Mouse (Mus musculus) thymus, postnatal 0 days (tissue): Measurements from ENCODE around the gene Smyd1. TPM values are rescaled to one million over a fixed set of nuclear protein-coding genes. Genes with fewer than 3 reads are reported as not detected.

Experiments used
- DNase-seq: peaks from one replicate; pipeline ENCODE4 v3.0.0-alpha.2; 2015; ENCODE audit warnings: low spot score
- polyA plus RNA-seq: library from polyadenylated mRNA; unstranded; fragments of >200 nt; fragmentation: Nextera tagmentation; extraction: Ambion mirVana; gene quantifications from 2 replicates; pipeline ENCODE4 v1.2.1, GENCODE M21; 2015

The Smyd1 gene
- 2.3 and 3.7 TPM in 2 replicates for polyA plus RNA-seq

GRCm38 (mm10) chr6:71321826-71322283 is at the start of gene Smyd1:
Smyd1 (minus strand) TSS chr6:71322233.
- no peak for DNase-seq

DNA sequence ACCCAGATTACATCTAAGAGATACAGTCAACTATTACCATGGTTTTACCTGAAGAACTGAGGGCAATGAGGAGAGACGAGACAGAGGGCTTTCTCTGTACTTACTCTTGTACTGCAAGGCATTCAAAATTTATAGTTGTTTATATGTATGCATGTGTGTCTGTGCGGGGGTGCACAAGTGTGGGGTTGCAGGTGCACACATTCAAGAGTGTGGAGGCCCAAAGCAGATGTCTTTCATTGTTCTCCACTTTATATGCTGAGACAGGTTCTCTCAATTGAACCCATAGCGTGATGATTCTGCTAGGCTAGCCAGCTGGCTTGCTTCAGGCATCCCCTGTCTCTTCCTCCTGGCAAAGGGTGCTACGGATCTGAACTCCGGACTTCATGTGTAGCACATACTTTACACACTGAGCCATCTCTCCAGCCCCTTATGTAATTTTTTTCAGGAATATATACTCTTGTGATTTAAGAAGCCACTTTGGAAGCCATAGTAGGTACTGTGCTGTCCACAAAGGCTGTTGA is 49.1 kb upstream of the Smyd1 start:
- peak; percentile 85 for DNase-seq

DNA sequence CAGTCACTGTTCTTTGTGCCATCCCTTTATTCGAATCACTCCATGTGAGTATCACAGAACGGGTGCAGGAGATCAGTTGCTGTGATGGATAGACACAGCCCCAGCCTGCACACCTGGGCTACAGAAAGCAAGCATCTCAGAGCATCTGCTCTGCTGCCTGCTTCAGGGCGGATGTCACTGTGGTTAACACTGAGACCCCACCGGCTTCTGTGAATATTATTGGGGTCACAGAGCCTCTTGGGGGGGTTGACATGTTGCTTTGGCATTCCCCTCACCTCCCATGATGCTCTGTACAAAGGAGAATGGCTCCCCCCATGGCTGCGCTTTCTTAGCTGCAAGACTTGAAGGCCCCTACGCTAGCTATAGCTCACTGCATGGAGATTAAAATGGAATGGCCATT is 47.4 kb upstream of the Smyd1 start:
- DNase-seq: peak; percentile 96

DNA sequence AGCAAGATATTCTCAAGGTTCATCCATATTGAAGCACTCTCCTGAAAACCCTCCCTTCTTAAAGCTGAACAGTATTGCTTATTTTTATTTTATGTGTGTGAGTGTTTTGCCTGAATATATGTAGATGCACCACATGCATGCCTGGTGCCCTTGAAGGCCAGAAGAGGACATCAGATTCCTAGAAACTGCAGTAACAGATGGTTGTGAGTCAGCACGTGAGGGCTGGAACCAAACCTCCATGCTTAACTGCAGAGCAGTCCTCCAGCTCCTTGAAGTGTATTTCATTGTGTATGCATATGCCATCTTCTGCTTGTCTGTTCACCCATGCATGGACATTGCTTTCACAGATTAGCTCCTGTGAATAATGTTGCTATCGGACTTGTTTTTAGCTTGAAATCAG is 42.0 kb upstream of the Smyd1 start:
- DNase-seq: no peak

DNA sequence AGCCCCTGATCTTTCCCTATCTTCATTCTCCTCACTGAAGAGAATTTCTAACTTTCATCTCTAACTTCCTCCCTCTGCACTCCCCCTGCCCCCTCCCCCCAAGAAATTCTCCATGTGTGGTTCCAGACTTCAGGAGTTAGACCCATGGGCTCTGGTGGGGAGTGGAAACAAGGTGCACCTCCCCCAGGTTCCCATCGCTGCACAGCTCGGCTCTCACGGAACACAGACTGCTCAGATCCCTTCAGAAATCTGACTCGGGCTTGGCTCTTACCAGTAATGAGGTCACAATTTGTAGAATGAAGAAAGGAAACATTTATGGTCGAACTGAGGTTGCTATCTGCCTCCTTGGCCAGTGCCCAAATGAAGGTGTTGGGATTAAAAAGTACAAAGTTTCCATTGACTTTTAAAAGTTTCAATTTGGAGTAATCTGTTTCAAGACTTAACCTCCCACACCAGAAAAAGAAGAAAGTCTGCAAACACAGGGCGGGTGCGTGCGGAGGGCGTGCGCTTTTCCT is 39.2 kb upstream of the Smyd1 start:
- no peak for DNase-seq

DNA sequence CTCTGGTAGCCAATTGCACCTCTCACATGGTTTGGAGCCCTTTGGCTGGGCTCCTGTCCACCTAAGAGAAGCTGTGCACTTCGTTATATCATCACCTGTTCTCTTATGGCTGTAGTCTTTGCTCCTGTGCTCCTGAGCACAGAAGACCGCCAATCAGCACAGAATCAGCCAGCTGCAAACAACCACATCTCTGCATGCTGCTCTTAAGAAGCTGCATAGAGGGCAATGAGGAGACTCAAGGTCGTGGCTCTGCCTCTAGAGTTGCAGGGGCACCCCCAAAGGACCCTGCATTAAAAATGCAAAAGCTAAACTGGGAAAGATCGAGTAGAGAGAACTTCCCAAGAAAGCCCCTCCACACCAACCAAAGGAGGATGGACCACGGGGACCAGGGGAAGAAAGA is 38.7 kb upstream of the Smyd1 start:
- DNase-seq: peak; percentile 83

DNA sequence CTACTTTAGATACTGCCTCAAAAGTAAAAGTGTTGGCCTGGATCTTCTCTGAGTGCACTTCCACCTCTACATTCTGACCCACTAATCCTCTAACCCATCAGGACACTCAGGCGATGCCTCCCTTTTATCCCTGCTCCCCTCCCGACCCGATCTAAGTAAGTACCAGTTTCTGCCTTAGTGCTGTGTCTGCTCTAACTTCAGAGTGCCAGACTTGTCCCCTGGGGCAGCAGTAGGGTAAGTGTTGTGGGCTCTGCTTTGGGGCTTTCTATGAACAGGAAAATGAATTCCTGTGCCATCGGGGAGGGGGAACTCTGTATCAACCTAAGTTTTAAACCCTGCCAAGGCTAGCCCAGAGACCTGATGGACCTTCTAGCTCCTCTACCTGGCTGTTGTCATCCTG is 38.2 kb upstream of the Smyd1 start:
- no peak for DNase-seq

DNA sequence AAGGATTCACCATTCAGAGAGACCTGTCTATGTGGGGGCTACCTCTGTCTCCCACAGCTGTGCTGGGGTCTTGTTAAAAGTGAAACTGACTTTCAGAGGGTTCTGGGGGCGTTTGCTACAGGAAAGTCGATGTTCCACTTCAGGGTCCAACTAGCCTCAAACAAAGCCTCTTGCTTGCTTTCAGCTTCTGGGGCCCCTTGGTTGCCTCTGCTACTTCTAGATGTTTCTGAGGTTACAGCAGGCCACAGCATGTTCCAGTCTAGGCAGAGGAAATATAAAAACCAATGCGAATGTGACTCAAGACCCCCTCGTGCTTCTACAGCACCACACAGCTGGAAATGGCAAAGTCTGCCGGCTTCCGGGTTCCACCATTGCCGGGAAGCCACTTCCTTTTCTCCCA is 35.5 kb upstream of the Smyd1 start:
- peak; percentile 77 for DNase-seq

DNA sequence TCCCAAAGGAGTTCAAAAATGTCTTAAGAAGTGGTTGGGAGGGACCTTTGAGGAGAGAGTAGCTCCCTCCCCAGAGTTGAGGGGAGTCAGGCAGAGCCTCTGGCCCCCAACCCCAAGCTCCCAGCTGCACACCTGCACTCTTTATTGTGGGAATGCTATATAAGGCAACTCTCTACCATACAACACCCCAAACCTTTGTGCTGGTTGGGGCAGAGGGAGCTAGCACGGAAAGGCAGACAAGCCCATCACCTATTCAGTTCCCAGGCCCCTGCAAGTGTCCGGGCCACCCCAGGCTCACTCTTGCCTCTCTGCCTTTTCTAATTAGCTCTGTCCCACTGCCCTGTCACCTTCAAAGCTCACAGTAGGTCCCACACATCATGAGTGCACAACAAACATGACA is 31.7 kb upstream of the Smyd1 start:
- peak; percentile 85 for DNase-seq

DNA sequence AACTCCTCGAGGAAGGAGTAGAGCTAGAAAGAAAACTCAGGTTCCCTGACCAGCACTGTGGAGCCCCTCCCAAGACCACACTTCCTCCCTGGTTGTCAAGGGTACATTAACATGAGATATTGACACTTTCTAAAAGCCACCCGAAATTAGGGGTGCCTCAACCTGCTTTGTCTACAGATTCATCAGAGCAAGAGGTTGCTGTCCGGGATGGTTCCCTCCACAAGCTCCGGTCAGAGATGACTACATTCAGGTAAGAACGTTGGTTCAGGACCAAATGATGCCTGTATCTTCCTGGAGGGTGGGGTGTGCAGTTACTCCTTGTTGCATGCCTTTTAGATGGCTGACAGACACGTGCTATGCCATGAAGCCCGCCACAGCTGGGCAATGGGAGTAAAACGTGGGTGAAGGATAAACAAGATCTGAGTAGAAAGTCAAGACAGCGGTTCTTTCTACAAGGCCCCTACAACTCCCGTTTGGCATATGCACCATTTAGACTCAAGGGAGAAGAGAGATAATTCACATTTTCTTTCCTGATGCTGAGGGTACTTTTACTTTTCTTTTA is 30.9 kb upstream of the Smyd1 start:
- DNase-seq: peak; percentile 52

DNA sequence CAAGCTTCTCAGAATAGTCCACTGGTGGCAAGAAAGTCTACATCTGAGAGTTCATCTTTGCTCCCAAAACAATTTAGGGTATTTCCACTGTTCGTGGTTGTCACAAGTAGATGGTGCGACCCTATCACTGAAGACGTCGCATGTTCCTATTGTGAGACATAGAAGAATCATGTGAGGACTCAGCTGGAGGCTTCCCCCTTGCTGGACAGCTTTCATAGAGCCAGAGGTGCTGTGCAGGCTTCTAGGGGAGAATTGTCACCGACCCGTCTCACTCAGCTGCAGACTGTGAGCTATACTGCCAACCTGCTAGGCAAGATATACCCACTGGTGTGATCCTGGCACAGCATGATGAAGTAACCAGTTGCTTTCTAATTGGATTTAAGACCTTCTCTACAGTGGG is 30.2 kb upstream of the Smyd1 start:
- peak; percentile 45 for DNase-seq

DNA sequence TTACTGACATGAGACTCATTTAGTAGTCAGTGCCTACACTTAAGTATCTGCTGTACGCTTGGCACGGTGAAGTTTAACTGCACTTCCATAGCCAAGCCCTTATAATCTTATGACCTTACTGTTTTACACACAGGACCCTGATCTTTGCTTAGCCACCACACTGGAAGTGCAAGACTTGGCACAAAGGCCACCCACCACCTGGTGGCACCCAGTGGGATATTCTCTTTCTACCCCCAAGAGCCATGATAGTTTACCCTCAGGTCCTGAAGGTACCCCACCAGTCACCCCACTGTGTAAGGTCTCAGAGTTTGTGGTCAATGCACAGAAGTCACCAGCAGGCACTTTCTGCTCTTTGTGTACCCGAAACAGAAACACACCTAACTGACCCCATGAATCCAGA is 29.2 kb upstream of the Smyd1 start:
- DNase-seq: peak; percentile 75

GRCm38 (mm10) chr6:71348006-71348405 is 26.0 kb upstream of the Smyd1 start:
- peak; percentile 28 for DNase-seq

DNA sequence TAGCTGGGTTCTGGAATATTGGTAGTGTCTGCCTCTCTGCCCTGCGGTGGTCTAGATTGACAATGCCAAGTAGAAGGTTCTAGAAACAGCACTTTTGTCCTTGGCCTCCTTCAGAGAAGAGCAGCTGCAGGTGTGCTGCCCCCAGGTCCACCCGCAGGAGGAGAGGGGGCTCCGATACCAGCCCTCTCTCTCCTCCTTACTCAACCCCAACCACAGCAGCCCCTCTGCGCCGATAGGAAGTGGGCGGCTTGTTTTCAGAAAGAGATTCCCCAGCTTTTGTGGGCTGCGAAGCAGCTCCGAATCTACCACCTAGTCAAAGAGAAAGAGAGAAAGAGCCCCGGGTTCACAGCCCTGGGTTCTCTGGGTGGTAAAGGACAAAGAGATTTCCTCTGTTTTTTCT is 19.1 kb upstream of the Smyd1 start:
- DNase-seq: peak; percentile 93

DNA sequence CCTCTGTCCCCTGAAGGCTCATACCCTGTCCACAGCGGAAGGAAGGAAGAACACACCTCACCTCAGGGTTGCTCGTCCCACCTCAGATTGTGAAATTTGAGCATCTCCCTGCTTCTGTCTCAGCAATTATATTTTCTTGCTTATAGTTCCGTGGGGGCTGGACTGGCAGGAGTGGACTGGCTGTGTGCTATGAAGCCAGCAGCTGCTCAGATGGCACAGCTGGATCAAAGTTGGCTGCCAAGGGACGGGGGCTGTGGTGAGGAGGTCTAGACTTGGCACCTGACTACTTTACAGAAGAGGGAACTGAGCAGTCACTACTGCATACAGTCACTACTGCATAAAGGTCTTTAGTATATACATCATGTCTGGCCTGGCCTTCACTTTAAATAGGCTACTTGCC is 17.3 kb upstream of the Smyd1 start:
- peak; percentile 65 for DNase-seq

- DNase-seq: no peak
Measured at GRCm38 (mm10) chr6:71338941-71339340, 16.9 kb upstream of the Smyd1 start.

DNA sequence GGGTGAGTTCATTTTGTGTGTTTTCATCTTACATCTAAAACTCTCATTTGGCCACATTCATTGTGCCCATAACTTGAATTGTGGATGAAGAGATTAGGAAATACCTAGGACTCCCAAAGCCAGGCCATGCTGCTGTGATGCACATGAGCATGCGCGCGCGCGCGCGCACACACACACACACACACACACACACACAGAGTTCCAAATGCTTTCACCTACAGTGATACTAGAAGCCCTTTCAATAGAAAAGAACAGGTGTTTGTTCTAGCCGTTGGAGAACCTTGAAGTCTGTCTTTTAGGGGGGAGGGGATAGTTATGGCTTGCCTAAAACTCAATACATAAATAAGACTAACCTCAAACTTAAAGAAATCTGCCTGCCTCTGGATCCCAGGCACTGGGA is 15.6 kb upstream of the Smyd1 start:
- peak; percentile 87 for DNase-seq

DNA sequence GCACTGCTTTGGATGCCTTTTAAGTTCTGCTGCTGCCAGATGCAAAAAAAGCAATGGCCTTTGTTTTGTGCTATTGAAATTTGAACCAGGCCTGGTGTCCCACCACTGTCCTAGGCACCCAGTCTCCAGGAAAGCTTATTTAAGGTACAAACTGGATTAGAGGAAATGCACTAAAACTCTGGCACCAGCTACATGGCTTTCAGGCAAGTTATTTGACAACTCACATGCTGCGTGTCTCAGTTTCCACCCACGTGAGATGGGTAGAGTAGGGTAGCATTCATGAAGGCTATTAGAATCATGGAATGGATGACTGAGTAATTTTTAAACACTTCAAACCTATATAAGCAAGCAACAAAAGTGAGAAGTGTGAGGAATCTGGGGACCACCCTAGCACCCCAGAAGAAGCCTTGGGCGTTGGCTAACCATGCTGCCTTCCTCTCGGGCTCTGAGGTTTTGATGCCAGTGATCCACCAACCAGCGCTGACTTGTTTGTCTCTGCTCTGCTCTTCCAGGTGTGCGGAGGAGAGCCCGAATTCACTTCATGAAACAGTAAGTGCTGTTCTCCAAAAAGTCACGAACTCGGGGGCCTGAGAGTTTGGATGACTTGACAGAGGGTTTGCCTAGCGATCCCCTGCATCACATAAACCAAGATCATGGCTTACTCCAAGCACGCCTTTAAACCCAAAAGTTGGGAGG is 11.7 kb upstream of the Smyd1 start:
- DNase-seq: peak; percentile 77

- DNase-seq: peak; percentile 87
Measured at GRCm38 (mm10) chr6:71333031-71333430, 11.0 kb upstream of the Smyd1 start.

- DNase-seq: peak; percentile 65
Measured at GRCm38 (mm10) chr6:71332236-71332965, 10.4 kb upstream of the Smyd1 start.

GRCm38 (mm10) chr6:71331491-71331890 is 9.5 kb upstream of the Smyd1 start:
- DNase-seq: peak; percentile 43

GRCm38 (mm10) chr6:71330486-71330885 is 8.5 kb upstream of the Smyd1 start:
- peak; percentile 30 for DNase-seq
